Comparison of ENCODE assay signal across 14 mouse cellular contexts in the genomic region with DNA sequence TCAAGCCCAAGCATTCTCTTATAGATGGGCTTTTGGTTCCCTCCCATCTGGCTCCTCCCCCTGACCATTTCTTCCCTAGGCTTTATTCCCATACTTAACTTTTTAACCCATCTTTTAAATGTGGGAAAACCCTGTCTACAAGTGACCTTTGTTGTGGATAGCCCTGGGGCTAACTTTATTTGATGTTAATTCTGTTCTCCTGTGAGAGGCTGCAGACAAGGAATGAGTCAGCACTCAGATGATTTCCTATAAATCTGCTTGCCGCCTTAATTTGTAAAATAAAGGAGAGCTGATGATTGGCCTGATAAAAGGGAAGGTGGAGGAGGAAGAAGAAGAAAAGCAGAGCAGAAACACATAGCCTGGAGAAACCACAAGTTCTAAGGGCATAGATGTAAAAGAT.
DNase-seq lines count a peak whose midpoint lies in the region.
"Had no signal": no experiment of that assay in that cellular context is flagged by ENCODE, and none has a peak within 500 bp of the region (broad histone marks: within the 10 kb centered on the region; RNA-seq: fewer than 3 reads in every experiment).

No protein-coding gene starts in this region.

- DNase-seq in ES-CJ7 (ENCODE audit: low read depth, low spot score) (peak; percentile 54), R1 (ENCODE audit: low read depth, low spot score) (peak; percentile 55), ZHBTc4 (ENCODE audit: low read depth, low spot score) (peak; percentile 77)
- DNase-seq in thymus, adult 18-20 months, result no peak
- DNase-seq in thymus, postnatal 10 days (ENCODE audit: low spot score in 2 of 2), result no peak
- DNase-seq: adrenal gland, adult 8-10 months; adrenal gland, postnatal 14 days; adrenal gland, postnatal 36 days; B cell, adult 2 months; cerebellum, adult 11-12 months; cerebellum, adult 2 months; cerebellum, postnatal 10 days; cerebellum, postnatal 25 days; forebrain, postnatal 0 days had no signal

Comparison
In these comparisons a context has a peak if more than half of its experiments do, and no peak if none do; other contexts are left out.
1. DNase-seq: peak in ES-CJ7 (single experiment), R1 (single experiment) and ZHBTc4 (single experiment); none in thymus, adult 18-20 months (0 of 2) and thymus, postnatal 10 days (0 of 2).